Mouse (Mus musculus) heart, embryonic 12.5 days (tissue): Measurements from ENCODE around the gene Acot4. TPM values are rescaled to one million over a fixed set of nuclear protein-coding genes. Genes with fewer than 3 reads are reported as not detected.
"Not testable (repeated sequence)": the region's sequence is repeated elsewhere in the genome, so short reads cannot be mapped to it uniquely, and the experiment has no call there.

Experiments used
- ATAC-seq: fragments of 200-750 bp; cut with Nextera tagmentation; 2 replicates; pipeline ENCODE4 v1.8.0; 2017; ENCODE audit warnings: moderate TSS enrichment, moderate library complexity; ENCODE audit not compliant: insufficient number of reproducible peaks, low FRiP score
- H3K27ac ChIP-seq: fragments of 300-500 bp; sonication (generic); 2 replicates; pipeline ENCODE4 v1.5.1; 2016; ENCODE audit warnings: mild to moderate bottlenecking, moderate library complexity; ENCODE audit not compliant: poor library complexity, severe bottlenecking
- H3K27me3 ChIP-seq: fragments of 300-500 bp; sonication (generic); replicated peaks from 2 replicates; pipeline ENCODE4 v1.6.1; 2016; ENCODE audit warnings: mild to moderate bottlenecking, moderate library complexity
- H3K36me3 ChIP-seq: fragments of 300-500 bp; sonication (generic); 2 replicates; pipeline ENCODE4 v1.6.1; 2016; ENCODE audit warnings: mild to moderate bottlenecking, moderate library complexity
- H3K4me1 ChIP-seq: fragments of 300-500 bp; sonication (generic); replicated peaks from 2 replicates; pipeline ENCODE4 v1.6.1; 2016; ENCODE audit warnings: mild to moderate bottlenecking
- H3K4me2 ChIP-seq: fragments of 300-500 bp; sonication (generic); 2 replicates; pipeline ENCODE4 v1.6.1; 2016; ENCODE audit warnings: mild to moderate bottlenecking, moderate library complexity
- H3K4me3 ChIP-seq: fragments of 300-500 bp; sonication (generic); 2 replicates; pipeline ENCODE4 v1.5.1; 2016; ENCODE audit warnings: mild to moderate bottlenecking
- H3K9ac ChIP-seq: fragments of 300-500 bp; sonication (generic); 2 replicates; pipeline ENCODE4 v1.6.1; 2016; ENCODE audit warnings: mild to moderate bottlenecking, moderate library complexity
- H3K9me3 ChIP-seq: fragments of 300-500 bp; sonication (generic); replicated peaks from 2 replicates; pipeline ENCODE4 v1.6.1; 2016; ENCODE audit warnings: mild to moderate bottlenecking, moderate library complexity
- WGBS: fragments of 180-500 bp; shearing (Covaris S2); methylation state at CpG from one replicate; pipeline ENCODE4 v1.1.7; 2016; 5-methylcytosine and 5-hydroxymethylcytosine counted together
- polyA plus RNA-seq: library from polyadenylated mRNA; unstranded; fragments of >200 nt; fragmentation: Nextera tagmentation; extraction: Ambion mirVana; gene quantifications from 2 replicates; pipeline ENCODE4 v1.2.1, GENCODE M21; 2016

The Acot4 gene
- polyA plus RNA-seq, 1 experiment from 2014 or later, result 0.36 TPM

GRCm38 (mm10) chr12:84010201-84010600 is 28.0 kb upstream of the Acot4 start:
- H3K36me3 ChIP-seq, result no peaks in the 10 kb centered on the region
- H3K9ac ChIP-seq, result no peak overlapping the region
- peak overlapping the region; percentile 66 for H3K4me2 ChIP-seq
- 0 out of 2 replicates have a peak, but pooled peaks cover 3% of the 10 kb centered on the region for H3K27me3 ChIP-seq
- H3K4me3 ChIP-seq, result peak overlapping the region; percentile 49
- no peak for ATAC-seq
- 77% methylated on average over 3 of the region's 3 CpGs for WGBS
- no peak overlapping the region for H3K27ac ChIP-seq
- no peaks in the 10 kb centered on the region for H3K9me3 ChIP-seq
- H3K4me1 ChIP-seq, result peaks cover 16% of the 10 kb centered on the region

- WGBS, result 65% methylated on average over 12 of the region's 12 CpGs
- no peak for ATAC-seq
- H3K9ac ChIP-seq, result 0 out of 2 replicates have a peak overlapping the region, but pooled peaks have one; percentile 4
Measured at GRCm38 (mm10) chr12:84011251-84012040, 26.7 kb upstream of the Acot4 start.

GRCm38 (mm10) chr12:84013130-84013529 is 25.0 kb upstream of the Acot4 start:
- 67% methylated on average over 6 of the region's 6 CpGs for whole genome bisulfite sequencing
- 0 out of 2 replicates have a peak, but pooled peaks cover 3% of the 10 kb centered on the region for H3K27me3 ChIP-seq
- H3K4me2 ChIP-seq, result no peak overlapping the region
- no peak overlapping the region for H3K4me3 ChIP-seq
- peaks cover 16% of the 10 kb centered on the region for H3K4me1 ChIP-seq
- no peak overlapping the region for H3K27ac ChIP-seq
- no peaks in the 10 kb centered on the region for H3K9me3 ChIP-seq
- ATAC-seq, result no peak
- H3K36me3 ChIP-seq, result 0 out of 2 replicates have a peak, but pooled peaks cover 2% of the 10 kb centered on the region
- H3K9ac ChIP-seq, result no peak overlapping the region

More at GRCm38 (mm10) chr12:84011251-84012040, 26.7 kb upstream of the Acot4 start:
- Histone ChIP-seq H3K4me3 (peak overlapping the region; percentile 9; the same call in 1 of the 2 replicates), H3K27ac (no peak overlapping the region), H3K36me3 (0 out of 2 replicates have a peak, but pooled peaks cover 2% of the 10 kb centered on the region), H3K4me1 (peaks cover 16% of the 10 kb centered on the region), H3K9me3 (no peaks in the 10 kb centered on the region), H3K27me3 (0 out of 2 replicates have a peak, but pooled peaks cover 3% of the 10 kb centered on the region), H3K4me2 (peak overlapping the region; percentile 35)

- Histone ChIP-seq H3K36me3 (0 out of 2 replicates have a peak, but pooled peaks cover 2% of the 10 kb centered on the region), H3K9ac (no peak overlapping the region), H3K9me3 (no peaks in the 10 kb centered on the region), H3K4me3 (no peak overlapping the region), H3K4me2 (no peak overlapping the region), H3K27ac (no peak overlapping the region), H3K27me3 (no peaks in the 10 kb centered on the region), H3K4me1 (peaks cover 11% of the 10 kb centered on the region)
- 90% methylated on average over 7 of the region's 7 CpGs for WGBS
- ATAC-seq, result no peak
Measured at GRCm38 (mm10) chr12:84013701-84014100, 24.5 kb upstream of the Acot4 start.

GRCm38 (mm10) chr12:84020528-84020927 is 17.7 kb upstream of the Acot4 start:
- not testable (repeated sequence) for H3K4me1 ChIP-seq, H3K9ac ChIP-seq, H3K36me3 ChIP-seq, H3K27me3 ChIP-seq, H3K4me3 ChIP-seq, H3K9me3 ChIP-seq, H3K27ac ChIP-seq
- H3K4me2 ChIP-seq, result peak overlapping the region; percentile 24; the same call in 1 of the 2 replicates
- peak; percentile 66 for ATAC-seq
- whole genome bisulfite sequencing, result 10% methylated on average over 7 of the region's 7 CpGs

GRCm38 (mm10) chr12:84022266-84022665 is 15.9 kb upstream of the Acot4 start:
- not testable (repeated sequence) for H3K27me3 ChIP-seq, H3K4me1 ChIP-seq, H3K9me3 ChIP-seq, H3K36me3 ChIP-seq, H3K27ac ChIP-seq, H3K9ac ChIP-seq, H3K4me2 ChIP-seq, H3K4me3 ChIP-seq, ATAC-seq
- 86% methylated on average over 4 of the region's 4 CpGs for WGBS

- no peak overlapping the region for H3K27ac ChIP-seq
- 82% methylated on average over 9 of the region's 9 CpGs for WGBS
- no peak for ATAC-seq
- H3K27me3 ChIP-seq, result no peaks in the 10 kb centered on the region
- H3K9ac ChIP-seq, result no peak overlapping the region
- H3K4me2 ChIP-seq, result no peak overlapping the region
- no peak overlapping the region for H3K4me3 ChIP-seq
- H3K36me3 ChIP-seq, result no peaks in the 10 kb centered on the region
- 0 out of 2 replicates have a peak, but pooled peaks cover 3% of the 10 kb centered on the region for H3K9me3 ChIP-seq
- H3K4me1 ChIP-seq, result peaks cover 5% of the 10 kb centered on the region; the same call in 1 of the 2 replicates
Measured at GRCm38 (mm10) chr12:84023052-84023745, 15.0 kb upstream of the Acot4 start.

GRCm38 (mm10) chr12:84025888-84026287 is 12.3 kb upstream of the Acot4 start:
- H3K4me2 ChIP-seq, result no peak overlapping the region
- no peaks in the 10 kb centered on the region for H3K4me1 ChIP-seq
- no peaks in the 10 kb centered on the region for H3K36me3 ChIP-seq
- no peak overlapping the region for H3K9ac ChIP-seq
- no peaks in the 10 kb centered on the region for H3K27me3 ChIP-seq
- H3K4me3 ChIP-seq, result no peak overlapping the region
- no peak for ATAC-seq
- 0 out of 2 replicates have a peak, but pooled peaks cover 7% of the 10 kb centered on the region for H3K9me3 ChIP-seq
- H3K27ac ChIP-seq, result no peak overlapping the region
- WGBS, result 74% methylated on average over 7 of the region's 7 CpGs

- not testable (repeated sequence) for H3K4me3 ChIP-seq, H3K4me2 ChIP-seq, H3K36me3 ChIP-seq, H3K9ac ChIP-seq, H3K27me3 ChIP-seq, H3K27ac ChIP-seq, H3K4me1 ChIP-seq, ATAC-seq, H3K9me3 ChIP-seq
- WGBS, result 67% methylated on average over 3 of the region's 3 CpGs
Measured at GRCm38 (mm10) chr12:84028328-84028727, 9.9 kb upstream of the Acot4 start.

GRCm38 (mm10) chr12:84029043-84029442 is 9.1 kb upstream of the Acot4 start:
- WGBS, result 91% methylated on average over 1 of the region's 1 CpGs
- H3K4me2 ChIP-seq, H3K27me3 ChIP-seq, H3K9ac ChIP-seq, H3K4me1 ChIP-seq, H3K27ac ChIP-seq, ATAC-seq, H3K9me3 ChIP-seq, H3K36me3 ChIP-seq, H3K4me3 ChIP-seq: not testable (repeated sequence)

GRCm38 (mm10) chr12:84030659-84031332 is 7.4 kb upstream of the Acot4 start:
- no peaks in the 10 kb centered on the region for H3K27me3 ChIP-seq
- H3K27ac ChIP-seq, result no peak overlapping the region
- no peaks in the 10 kb centered on the region for H3K4me1 ChIP-seq
- no peaks in the 10 kb centered on the region for H3K36me3 ChIP-seq
- ATAC-seq, result peak; percentile 51
- 57% methylated on average over 4 of the region's 4 CpGs for WGBS
- no peak overlapping the region for H3K9ac ChIP-seq
- H3K4me2 ChIP-seq, result no peak overlapping the region
- 0 out of 2 replicates have a peak, but pooled peaks cover 4% of the 10 kb centered on the region for H3K9me3 ChIP-seq
- H3K4me3 ChIP-seq, result no peak overlapping the region
